Mouse (Mus musculus) c-Kit-negative CD71-positive TER-119-positive erythroid progenitor cells, embryonic 14.5 days (primary cell): ENCODE measurements at regions not wholly inside any gene's neighbourhood (a gene's known extent, or its start where the extent isn't known, plus 50 kb on each side); places are given as distances from the start of the nearest gene placed in this dataset.

Experiments used
- DNase-seq: peaks from one replicate; pipeline ENCODE4 v3.0.0-alpha.2; 2013; ENCODE audit warnings: low read depth, low spot score

DNA sequence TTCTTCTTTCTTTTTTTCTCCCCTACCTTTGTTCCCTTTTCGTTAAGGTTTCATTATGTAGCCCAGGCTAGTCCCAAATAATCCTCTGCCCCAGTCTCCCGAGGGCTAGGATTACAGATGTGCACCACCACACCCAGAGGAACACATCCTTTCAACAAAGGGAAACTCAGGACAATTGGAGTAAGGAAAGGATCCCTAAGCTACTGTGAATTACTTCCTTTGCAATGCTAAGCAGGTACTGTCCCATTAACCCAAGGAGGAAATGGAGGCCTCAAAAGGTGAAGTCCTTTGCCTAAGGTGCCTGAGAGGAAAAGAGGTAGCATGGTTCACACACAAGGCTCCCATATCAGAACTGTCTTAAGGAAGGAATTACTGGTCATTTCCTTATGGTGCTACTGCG lies 157.2 kb downstream of the En1 start:
- no peak for DNase-seq

DNA sequence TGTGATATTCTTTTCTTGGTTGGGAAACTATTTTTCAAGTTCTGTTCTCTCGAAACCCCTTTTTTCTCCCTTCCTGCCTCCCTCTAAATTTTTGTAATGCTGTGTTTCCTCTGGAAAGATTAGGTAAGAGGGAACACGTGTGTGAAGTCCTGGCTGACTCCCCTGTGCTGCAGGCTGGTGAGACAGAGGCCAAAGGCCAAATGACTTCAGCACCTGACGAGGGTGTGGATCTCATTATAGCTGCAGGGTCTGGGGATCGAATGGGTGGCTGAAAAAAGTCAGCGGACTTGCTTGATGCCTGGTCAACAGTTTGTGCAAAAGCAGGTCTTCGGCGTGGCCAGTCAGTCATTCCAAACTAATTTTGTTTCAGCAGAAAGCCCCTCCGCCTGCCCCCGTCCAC lies 159.1 kb downstream of the En1 start:
- DNase-seq = no peak

DNA sequence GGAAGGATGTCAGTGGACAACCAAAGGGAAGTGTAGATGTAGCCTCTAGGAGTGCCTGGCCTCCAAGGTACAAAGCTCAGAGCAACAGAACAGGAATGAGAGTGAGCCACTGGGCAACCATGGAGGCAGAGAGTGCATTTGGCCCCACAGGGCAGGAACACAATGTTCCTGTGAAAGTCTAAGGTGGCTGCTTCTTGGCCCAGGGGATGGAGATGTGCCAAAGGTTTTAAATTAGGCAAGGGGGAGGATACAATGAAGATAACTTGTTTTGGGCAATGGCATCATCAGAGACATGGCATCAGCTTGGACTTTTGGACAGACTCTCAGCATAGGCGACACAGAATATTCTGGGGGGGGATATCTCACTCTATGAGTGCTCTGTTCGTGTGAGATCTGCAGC lies 160.3 kb downstream of the En1 start:
- no peak for DNase-seq

DNA sequence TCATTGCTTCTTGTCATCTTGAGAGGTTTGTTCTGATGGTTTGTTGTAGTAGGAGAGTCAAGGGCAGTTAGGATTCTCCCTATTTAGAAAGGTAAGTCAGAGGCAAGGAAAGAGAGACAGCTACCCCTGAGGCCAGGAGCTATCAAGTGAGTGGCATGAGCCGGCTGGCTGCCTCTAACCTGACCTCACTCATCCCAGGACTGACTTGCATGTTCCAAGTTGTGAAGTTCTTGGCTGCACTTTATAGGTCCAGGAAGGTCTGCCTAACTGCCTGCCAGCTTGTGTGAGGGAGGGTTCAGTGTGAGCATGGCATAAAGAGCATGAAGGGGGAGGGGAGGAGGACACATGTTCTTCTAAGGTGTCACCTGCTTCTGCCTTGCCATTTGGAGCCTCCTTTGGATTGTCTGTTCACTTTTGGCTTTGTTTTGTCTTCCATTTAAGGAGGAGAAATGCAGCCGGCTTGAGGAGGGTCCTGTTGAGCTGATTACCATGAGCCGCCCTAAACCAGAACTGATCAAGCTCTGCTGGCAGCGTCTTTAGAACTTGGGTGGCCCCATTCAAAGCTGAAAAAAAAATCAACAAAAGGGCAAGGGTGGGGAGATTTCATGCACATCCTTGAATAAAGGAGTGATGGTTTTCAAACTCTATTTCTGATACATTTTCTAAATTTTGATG lies 160.8 kb downstream of the En1 start:
- DNase-seq = no peak

DNA sequence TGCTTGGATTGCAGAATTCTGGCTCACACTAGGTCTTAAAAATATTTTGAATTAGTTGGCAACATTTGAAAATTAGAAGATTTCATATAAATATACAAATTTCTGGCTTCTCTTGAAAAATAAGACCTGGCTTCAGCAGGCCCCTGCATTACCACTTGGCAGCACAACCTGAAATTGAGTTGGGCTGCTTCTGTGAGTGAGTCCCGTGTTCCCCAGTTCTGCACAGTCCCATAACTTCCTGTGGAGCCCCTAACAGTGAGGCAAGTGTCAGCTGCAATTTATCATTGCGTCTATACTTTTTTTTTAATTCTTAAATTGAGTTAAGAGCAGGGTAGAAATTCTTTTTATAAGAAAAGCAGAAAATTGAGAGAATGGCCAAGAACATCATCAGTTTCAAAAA lies 164.8 kb downstream of the En1 start:
- no peak for DNase-seq

DNA sequence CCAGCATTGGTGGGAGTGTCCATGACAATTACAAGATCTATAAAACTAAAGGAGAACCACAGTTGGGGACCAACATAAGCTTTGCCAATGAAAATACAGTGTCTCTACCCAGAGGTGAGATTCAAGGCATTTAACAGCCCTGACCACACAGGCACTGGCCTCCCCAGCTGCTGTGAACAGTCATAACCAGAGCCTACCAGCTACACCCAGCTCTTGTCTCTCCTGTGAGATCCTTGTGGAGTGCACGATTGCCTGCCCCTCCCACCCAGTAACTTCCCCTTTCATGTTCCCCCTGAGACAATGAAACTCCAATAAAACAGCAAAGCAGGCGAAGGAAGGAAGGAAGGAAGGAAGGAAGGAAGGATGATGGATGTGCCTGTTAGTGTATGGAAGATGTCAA lies 169.1 kb downstream of the En1 start:
- no peak for DNase-seq

DNA sequence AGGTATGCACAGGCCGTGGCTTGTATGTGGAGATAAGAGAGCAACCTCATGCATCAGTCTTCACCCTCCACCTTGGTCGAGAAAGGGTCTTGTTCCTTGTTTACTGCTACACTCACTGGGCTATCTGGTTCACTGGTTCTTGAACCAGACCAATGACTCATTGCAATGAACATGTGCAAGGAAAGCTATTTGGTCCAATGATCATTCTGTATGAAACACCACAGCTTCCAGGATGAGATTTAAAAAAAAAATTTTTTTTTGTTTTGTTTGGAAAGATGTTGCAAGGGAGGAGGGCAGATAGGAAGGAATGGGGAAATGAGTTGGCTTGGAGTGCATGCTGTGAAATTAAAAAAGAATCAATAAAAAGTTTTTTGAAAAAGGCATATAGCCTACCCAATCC lies 174.7 kb downstream of the En1 start:
- no peak for DNase-seq

DNA sequence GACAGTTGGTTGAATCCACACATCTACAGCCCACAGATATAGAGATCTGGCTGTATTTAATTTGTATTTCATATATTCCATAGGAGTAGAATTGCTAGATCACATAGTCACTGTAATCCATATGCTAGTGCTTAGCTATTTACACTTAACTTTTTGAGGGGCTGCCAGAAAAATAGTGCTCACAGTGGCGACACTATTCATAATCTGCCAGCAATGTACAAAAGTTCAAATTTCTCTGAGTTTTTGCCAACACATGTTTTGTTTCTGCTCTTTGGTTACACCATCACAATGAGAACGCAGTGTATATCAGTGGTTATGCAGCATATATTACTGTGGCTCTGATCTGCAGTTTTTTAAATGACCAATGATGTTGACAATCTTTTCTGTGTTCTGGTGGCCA lies 175.2 kb downstream of the En1 start:
- DNase-seq = no peak

DNA sequence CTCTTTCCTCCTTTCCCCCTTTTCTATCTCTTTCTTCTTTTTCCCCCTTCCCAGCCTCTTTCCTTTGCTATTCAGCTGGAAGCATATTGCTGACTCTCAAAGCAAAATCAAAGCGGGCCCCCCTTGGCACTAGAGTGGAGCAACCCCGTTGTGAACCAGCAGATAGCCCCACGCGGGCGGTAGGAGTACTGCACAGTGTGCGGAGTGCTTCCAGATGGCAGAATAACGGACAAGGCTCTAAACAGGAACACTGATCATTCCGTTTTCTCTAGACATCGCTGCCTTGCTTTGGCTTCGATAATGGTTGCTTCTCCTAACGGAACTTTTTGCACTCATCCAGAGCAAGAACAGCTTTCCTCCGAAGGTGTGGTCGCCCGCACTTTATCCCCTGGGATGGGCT lies 193.0 kb downstream of the En1 start:
- no peak for DNase-seq

DNA sequence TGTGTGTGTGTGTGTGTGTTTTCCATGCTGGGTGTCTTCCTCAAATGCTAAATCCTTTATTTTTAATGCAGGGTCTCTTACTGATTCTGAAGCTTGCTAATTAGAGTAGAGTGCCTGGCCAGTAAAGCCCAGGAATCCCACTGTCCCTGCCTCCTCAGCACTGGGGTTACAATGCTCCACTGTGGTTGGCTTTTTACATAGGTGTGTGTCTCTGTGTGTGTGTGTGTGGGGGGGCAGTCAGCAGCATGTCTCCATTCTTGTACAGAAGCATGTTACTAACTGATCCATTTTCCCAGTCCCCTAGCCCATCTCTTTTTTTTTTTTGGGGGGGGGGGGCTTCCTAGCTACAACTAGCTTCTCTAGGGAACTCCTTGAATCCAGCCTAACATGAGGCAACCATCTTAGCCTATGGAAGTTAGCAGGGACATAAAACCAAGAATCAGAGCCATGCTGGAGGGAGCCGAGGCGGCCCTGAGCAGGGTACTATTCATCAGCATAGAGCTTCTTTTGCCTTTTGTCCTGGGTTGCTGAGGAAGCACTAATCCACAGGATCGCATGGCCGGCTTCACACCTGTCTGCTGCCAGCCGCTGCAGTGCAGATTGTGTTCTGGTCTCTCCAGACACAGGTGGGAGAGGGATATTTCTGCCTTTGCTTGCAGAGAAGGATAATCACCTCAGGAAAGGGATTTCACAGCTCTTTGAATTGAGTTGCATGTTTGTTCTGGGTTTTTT lies 199.2 kb downstream of the En1 start:
- no peak for DNase-seq

DNA sequence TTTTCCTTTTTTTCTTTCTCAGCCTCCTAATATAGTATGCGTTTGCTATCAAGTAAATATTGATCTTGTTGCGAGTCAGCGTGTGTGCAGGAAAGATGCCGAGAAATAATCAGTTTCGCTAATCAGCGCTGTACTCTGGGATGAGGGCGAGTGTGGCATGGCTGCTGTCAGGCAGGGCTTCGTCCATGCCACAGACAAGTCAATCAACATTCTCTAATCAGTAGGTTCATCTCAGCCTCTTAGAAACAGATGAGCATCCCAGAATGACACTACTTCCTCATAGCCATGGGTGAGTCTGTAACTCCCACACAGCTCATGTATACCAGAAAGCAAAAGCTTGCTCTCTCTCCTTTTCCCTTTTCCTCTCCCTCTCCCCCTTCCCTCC lies 199.8 kb downstream of the En1 start:
- no peak for DNase-seq

DNA sequence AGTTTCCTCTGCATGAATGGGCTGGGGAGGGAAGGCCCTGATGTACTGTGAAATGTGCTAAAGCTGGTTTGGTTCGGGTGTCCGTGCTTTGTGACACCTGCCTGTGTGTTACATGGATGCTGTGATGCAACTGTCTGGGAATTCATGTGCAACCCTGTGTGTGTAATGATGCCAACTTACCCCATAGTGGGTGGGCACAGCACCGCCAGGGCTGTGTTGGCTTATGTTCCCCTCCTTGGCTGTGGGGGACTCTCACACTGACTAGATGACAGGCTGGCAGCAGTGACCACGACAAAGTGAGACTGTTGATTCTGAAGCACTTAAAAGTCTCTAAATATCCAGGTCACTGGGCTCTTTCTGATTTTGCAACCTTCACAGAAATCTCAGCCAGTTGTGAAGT lies 212.2 kb downstream of the En1 start:
- no peak for DNase-seq

DNA sequence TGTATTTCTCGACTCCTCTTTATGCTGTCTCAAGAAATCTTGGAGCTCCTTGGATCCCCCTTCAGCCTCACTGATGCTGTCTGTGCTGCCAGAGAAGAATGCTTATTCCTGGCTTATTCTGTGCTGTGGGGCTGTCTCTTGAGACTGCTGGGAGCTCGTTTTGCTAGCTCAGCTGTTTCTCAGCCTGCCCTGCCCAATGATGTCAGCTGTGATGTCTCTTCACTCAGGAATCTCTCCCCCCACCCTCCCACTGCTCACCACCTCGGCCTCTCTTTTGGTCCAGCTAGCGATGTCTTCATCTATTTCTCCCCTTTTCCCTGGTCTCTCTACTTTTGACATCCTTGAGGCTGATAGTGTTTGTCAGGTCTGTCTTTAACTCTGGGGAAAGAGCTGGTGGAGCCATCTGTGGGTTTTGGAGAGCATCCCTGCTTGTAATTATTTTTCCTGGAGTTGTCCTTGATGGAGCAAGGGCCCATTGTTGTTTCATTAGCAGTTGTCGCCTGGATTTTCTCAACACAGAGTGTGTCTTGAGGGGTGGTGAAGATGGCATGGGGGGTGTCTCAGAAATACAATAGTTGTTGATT lies 214.1 kb downstream of the En1 start:
- DNase-seq = no peak

DNA sequence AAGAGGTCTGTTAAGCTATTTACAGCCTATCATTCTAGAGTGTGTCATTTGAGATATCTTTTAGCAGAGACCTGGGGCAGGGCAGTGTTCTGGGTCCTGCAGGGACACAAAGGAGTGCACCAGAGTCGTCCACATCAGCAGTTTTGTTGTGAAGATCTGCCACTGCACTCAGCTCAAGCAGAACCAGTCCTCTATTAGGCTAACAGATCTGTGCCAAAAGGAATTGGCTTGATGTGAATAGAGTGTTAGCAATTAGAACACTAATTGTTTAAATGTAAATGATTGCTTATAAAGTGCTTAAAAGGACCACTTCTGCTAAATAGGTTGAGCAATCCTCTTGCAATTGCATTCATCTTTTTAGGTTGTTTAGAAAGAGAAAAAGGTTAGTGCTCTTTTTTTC lies 215.3 kb downstream of the En1 start:
- no peak for DNase-seq

DNA sequence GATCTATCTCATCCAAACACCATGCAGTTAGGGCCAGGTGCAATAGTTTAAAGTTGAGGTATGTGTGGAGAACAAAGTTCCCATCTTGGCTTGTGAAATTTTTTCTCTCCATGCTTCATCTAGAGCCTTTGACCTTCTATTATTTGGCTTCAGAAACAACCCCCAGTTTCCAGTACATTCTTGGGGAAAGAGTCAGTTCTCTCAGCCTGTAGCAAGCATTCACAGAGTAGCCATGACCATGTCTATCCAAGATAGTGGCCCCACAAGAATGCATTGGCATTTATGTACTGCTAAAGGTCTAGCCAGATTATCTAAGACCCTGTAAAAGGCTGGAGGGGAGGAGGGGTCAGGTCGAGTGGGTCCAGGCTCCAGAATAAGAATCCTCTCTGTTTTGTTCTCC lies 229.8 kb downstream of the En1 start:
- no peak for DNase-seq

DNA sequence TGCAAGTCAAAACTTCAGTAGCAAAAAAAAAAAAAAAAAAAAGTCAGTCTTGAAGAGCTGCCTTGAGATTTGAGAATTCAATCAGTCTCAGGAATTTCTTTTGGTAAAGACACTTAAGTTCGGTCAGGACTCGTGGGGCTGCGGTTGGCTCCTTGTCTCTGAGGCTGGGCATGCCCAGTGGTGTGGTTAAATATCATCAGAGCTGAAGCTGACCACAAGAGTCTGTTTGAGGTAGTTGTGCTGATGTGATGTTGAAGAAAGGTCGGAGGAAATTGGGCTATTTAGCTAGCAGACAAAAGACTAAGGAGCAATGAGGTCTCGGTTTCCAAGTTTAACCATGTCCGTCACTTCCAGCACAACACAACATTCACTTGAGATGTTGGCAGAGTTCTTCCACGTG lies 240.4 kb downstream of the En1 start:
- DNase-seq = no peak

DNA sequence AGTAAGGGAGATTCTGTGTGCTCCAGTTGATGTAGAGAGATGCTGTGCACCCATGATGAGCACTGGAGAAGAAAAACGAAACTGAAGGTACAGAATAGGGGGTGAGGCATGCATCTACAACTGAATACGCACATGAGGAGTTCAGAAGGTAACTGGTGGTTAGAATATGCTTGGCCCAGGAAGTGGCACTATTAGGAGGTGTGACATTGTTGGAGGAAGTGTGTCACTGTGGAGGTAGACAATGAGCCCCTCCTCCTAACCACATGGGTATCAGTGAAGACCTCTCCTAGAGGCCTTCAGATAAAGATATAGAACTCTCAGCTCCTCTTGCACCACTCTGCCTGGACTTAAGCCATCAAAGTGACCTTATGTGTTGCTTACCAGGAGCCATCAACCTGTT lies 243.9 kb downstream of the En1 start:
- no peak for DNase-seq

DNA sequence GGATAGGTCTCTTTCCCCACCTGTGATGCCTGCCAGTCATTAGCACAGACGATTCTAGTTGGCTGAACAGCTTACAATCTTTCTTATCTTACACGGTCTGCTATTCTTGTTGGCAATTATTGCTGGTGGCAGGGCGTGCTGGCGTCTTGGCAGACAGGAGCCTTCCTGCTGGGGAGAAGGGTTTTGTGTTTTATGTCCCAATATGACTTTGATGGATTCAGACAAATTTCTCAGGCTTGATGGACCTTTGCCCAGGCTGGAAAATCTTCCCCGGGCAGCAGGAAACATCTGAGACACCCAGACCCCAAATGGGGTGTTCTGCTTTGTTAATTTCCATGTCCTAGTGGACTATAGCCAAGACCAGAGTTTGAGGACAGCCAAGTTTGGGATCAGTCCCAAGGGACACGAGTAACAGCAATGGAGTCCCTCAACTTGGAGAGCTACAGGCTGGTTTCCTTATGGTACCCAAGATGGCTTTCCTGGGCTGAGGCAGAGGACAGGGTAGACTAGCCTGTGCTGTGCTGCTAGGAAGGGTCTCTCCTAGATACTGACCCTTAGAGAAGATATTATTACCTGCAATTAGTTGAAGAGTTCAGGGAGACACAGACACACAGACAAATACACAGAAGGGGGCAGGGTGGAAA lies 249.8 kb downstream of the En1 start:
- no peak for DNase-seq

DNA sequence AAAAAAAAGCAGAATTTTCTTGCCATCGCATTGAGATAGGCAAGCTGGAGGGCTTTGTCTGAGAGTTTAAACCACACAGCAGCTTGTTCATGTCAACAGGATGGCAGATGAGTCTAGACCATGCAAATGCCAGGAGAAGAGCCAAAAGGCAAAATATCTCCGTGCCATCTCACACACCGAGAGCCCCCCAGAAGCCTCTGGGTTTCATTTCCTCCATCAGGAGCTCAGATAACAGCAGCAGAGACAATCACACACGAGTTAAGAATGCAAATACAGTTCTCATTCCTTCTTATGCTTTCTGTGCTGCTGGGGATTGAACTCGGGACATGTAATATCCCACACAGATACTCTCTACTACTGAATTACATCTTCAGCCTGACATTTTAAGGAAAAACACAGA lies 255.3 kb downstream of the En1 start:
- no peak for DNase-seq

DNA sequence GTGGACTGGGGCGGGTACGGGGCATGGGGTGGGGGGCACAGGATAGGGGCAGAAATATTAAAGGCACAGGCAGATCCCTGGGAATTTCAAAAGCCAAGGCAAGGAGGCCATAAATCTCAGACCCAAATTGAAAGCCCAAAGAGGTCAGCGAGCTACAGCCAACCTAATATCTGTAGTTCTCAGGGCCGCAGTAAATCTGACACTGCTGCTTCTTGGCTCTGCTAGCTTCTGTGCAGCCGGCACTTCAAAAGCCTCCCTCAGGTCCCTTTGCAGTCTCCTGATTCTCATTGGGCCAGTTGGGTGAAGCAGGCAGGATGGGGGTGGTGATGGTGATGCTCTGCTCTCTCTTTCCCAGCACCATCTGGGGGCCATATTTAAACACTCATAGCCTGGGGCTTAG lies 257.3 kb downstream of the En1 start:
- DNase-seq = no peak

DNA sequence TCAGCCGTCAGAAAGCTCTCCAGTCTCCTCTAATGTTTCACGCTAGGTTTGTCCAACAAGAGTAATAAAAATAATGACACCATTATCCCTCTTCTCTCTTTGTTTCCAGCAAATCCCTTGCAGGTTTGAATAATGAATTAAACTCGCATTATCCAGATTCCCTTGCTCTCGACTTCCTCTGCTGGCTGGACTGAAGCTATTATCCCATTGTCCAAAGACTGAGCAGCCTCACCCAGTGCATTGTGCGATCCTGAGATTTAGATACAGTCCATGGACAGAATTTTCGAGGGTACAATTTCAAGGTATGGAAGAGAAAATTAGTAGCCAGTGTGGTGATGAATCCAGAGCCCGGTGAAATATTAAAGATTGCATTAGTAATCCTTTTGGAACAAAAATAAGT lies 270.3 kb downstream of the En1 start:
- DNase-seq = no peak

DNA sequence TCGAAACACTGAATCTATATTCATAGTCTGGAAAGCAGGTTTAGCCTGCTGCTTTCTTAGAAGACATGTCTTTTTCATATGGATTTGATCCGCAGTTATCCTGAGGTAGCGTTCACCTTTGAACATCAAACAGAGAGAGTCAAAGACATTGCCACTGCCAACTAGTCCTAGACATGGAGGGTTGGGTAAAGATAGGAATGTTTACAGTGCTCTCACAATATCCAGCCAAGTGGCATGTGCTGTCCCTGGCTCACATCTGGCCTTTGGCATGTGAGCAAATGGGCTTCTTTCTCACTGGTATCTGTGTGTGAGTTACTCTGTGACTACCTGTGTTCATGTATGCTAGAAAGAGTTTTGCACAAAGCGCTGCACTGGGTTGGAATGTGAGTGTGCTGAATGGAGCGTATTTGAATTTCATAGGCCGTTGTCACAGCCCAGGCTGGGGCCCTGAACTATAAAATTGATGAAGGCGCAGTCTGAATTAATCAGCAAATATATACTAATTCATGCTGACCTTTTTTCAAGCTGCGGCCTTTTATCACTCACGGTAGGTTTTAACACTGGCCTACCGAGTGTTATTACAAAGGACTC lies 280.8 kb downstream of the En1 start:
- DNase-seq = no peak

DNA sequence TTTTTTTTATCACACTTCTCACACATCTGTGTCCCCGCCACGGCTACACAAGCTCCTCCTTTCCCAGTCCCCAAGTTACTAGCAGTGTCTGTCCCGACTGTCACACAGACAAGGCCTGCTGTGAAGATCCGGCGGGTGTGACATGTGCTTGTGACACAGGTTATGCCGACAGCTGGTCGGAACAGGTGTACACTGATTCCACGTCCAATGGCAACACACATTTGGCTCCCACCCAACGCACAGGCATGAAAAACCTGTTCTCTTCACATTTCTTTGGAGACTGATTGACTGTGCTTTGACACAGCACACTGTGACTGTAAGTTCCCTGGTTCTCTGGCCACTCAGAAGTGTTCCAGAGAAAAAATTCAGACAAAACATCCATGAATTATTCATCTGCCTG lies 281.4 kb downstream of the En1 start:
- no peak for DNase-seq
